Mouse (Mus musculus) hindbrain, embryonic 15.5 days (tissue): ENCODE measurements around the gene Fbl. TPM values are rescaled to one million over a fixed set of nuclear protein-coding genes. Genes with fewer than 3 reads are reported as not detected.
A peak's percentile ranks its signal among the peaks of the same experiment; 100 is the strongest.

Experiments used
- ATAC-seq: fragments of 200-750 bp; cut with Nextera tagmentation; 2 replicates; pipeline ENCODE4 v1.8.0; 2017; ENCODE audit warnings: low read depth, moderate number of reproducible peaks, moderate TSS enrichment; ENCODE audit not compliant: low FRiP score
- H3K27ac ChIP-seq: fragments of 300-500 bp; sonication (generic); replicated peaks from 2 replicates; pipeline ENCODE4 v1.5.1; 2015; ENCODE audit warnings: mild to moderate bottlenecking, inconsistent platforms
- H3K27me3 ChIP-seq: fragments of 300-500 bp; sonication (generic); 2 replicates; pipeline ENCODE4 v1.6.1; 2015; ENCODE audit warnings: control low read depth, inconsistent platforms
- H3K36me3 ChIP-seq: fragments of 300-500 bp; sonication (generic); 2 replicates; pipeline ENCODE4 v1.6.1; 2015; ENCODE audit warnings: control low read depth, inconsistent platforms
- H3K4me1 ChIP-seq: fragments of 300-500 bp; sonication (generic); replicated peaks from 2 replicates; pipeline ENCODE4 v1.6.1; 2015; ENCODE audit warnings: control low read depth, inconsistent platforms
- H3K4me2 ChIP-seq: fragments of 300-500 bp; sonication (generic); 2 replicates; pipeline ENCODE4 v1.6.1; 2015; ENCODE audit warnings: moderate library complexity, mild to moderate bottlenecking, inconsistent platforms
- H3K4me3 ChIP-seq: fragments of 300-500 bp; sonication (generic); 2 replicates; pipeline ENCODE4 v1.5.1; 2015; ENCODE audit warnings: mild to moderate bottlenecking, inconsistent platforms
- H3K9ac ChIP-seq: fragments of 300-500 bp; sonication (generic); 2 replicates; pipeline ENCODE4 v1.6.1; 2015; ENCODE audit warnings: inconsistent platforms
- H3K9me3 ChIP-seq: fragments of 300-500 bp; sonication (generic); 2 replicates; pipeline ENCODE4 v1.6.1; 2016; ENCODE audit warnings: control low read depth, inconsistent platforms
- WGBS: fragments of 180-500 bp; shearing (Covaris S2); methylation state at CpG from one replicate; pipeline ENCODE4 v1.1.7; 2015; 5-methylcytosine and 5-hydroxymethylcytosine counted together
- polyA plus RNA-seq: library from polyadenylated mRNA; unstranded; fragments of >200 nt; fragmentation: Nextera tagmentation; extraction: Ambion mirVana; gene quantifications from 2 replicates; pipeline ENCODE4 v1.2.1, GENCODE M21; 2015

Fbl gene
- polyA plus RNA-seq, 1 experiment from 2014 or later = 81.8 TPM

DNA sequence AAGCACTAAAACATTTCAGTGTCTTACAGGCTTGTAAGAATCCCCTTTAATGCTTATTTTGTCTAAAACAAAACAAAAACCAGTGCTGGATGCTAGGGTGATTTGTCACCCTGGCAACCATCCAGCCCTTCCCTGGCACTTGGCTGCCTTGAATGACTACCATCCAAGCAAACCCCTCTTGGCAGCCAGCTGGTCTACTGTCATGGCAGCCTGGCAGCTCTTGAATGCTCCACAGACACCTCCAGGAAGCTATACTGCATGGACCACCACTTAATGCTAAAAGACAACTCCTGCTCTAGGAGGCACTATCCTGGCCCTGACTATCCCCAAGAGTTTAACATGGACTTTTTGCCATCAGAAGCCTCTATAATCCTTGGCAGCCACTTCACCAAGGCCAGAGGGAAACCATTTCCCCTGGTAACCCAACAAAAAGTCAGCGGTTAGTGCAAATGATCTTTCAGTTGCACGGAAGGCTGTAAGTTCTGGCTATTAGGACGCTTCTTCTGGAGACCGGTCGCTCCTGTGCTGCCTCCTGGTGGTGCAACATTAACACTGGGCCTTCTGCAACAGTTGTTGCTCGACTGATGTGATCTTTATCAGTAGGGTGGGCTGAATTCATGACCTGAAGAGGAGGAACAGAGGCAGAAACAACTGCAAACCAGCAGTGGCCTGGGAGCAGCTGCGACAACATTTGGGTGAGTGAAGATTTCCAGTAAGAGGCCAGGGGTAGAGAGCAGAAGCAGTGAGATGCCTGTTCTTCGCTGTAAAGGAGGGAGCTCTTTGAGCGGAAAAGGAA is 992 bp upstream of the Fbl start:
- Histone ChIP-seq H3K4me3 (peak overlapping the region; percentile 60), H3K27me3 (no peaks in the 10 kb centered on the region), H3K9me3 (no peaks in the 10 kb centered on the region), H3K4me1 (peaks cover 29% of the 10 kb centered on the region), H3K4me2 (peak overlapping the region; percentile 61), H3K9ac (peak overlapping the region; percentile 44), H3K27ac (peak overlapping the region; percentile 75), H3K36me3 (no peaks in the 10 kb centered on the region)
- ATAC-seq = peak; percentile 54
- 11% methylated on average over 9 of the region's 9 CpGs for WGBS

- H3K9ac ChIP-seq = no peak overlapping the region
- no peak overlapping the region for H3K27ac ChIP-seq
- no peak for ATAC-seq
- no peaks in the 10 kb centered on the region for H3K27me3 ChIP-seq
- no peak overlapping the region for H3K4me3 ChIP-seq
- WGBS = 83% methylated on average over 4 of the region's 4 CpGs
- no peaks in the 10 kb centered on the region for H3K9me3 ChIP-seq
- peaks cover 15% of the 10 kb centered on the region for H3K4me1 ChIP-seq
- peaks cover 25% of the 10 kb centered on the region for H3K36me3 ChIP-seq
- H3K4me2 ChIP-seq = no peak overlapping the region
Measured at GRCm38 (mm10) chr7:28175358-28175757, 5.8 kb downstream of the Fbl start.

- Histone ChIP-seq H3K27ac (peak within 1 kb of the TSS; percentile 98), H3K36me3 (peaks cover 54% of the 10 kb centered on the region), H3K4me1 (peaks cover 13% of the 10 kb centered on the region), H3K9ac (peak within 1 kb of the TSS; percentile 95), H3K27me3 (no peaks in the 10 kb centered on the region), H3K4me2 (peak within 1 kb of the TSS; percentile 64), H3K4me3 (peak within 1 kb of the TSS; percentile 100), H3K9me3 (no peaks in the 10 kb centered on the region)
- ATAC-seq = peak; percentile 91
- WGBS = under 1% methylated on average over 25 of the region's 25 CpGs
Measured at GRCm38 (mm10) chr7:28179228-28179627, 9.7 kb downstream of the Fbl start, which contains the start of gene Dyrk1b. Gene Dyrk1b, plus strand, starts transcription at chr7:28179469.

DNA sequence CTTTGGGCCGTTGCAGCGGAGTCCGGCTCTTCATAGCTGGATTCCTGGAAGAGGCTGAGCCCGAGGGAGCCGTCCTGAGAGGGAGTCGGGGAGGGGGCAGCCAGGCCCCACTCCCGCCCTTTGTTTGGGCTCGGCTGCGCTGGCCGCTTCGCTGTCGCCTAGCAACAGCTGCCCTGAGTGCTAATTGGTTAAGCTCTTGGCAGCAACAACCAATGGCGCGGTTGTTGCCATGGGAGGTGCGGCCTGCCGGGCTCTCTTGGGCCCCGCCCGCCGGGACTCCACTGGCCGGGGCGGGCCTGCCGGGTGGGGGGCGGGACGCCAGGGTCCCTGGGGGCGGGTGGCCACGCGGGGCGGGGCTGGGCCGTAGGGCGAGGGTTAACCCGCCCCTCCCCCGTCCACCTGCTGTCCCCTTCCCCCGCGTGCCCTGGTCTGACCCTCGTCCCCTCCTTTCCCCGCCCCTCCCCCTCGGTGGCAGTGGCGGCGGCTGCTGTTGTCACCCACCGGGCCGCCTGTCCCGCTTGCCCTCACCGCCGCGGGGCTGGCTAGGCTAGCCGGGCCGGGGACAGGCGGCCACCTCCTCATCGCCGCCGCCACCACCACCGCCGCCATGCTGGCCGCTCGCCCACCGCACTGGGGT is 10.3 kb downstream of the Fbl start:
- Histone ChIP-seq H3K27ac (peak overlapping the region; percentile 98), H3K9me3 (no peaks in the 10 kb centered on the region), H3K36me3 (peaks cover 60% of the 10 kb centered on the region), H3K4me2 (peak overlapping the region; percentile 64), H3K4me3 (peak overlapping the region; percentile 100), H3K9ac (peak overlapping the region; percentile 95), H3K4me1 (peaks cover 13% of the 10 kb centered on the region), H3K27me3 (no peaks in the 10 kb centered on the region)
- WGBS = under 1% methylated on average over 36 of the region's 56 CpGs
- peak; percentile 93 for ATAC-seq

DNA sequence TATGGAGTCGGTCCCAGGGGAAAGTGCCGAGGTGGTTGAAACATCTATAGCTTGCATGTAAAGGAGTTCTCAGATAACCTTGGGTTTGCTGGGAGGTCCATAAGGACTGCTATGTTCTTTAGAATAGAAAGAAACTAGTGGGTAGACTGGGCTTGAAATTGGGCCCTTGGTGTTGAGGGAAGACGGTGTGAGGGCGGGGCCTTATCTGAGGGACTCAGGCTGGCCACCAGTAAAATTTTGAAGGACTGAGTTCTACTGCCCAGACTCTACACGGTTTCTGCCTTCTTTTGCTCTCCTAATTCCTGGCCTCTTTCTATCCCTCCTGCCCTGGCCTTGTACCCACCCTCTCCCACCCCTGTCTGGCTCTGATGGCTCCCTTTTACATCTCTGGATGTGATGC is 11.4 kb downstream of the Fbl start:
- Histone ChIP-seq H3K36me3 (peaks cover 65% of the 10 kb centered on the region), H3K9ac (peak overlapping the region; percentile 95), H3K27ac (peak overlapping the region; percentile 98), H3K9me3 (no peaks in the 10 kb centered on the region), H3K27me3 (no peaks in the 10 kb centered on the region), H3K4me2 (peak overlapping the region; percentile 64), H3K4me1 (peaks cover 13% of the 10 kb centered on the region), H3K4me3 (peak overlapping the region; percentile 100)
- no peak for ATAC-seq
- WGBS = 73% methylated on average over 5 of the region's 5 CpGs

GRCm38 (mm10) chr7:28181376-28181775 is 11.9 kb downstream of the Fbl start:
- H3K9me3 ChIP-seq = no peaks in the 10 kb centered on the region
- ATAC-seq = no peak
- peak overlapping the region; percentile 64 for H3K4me2 ChIP-seq
- H3K36me3 ChIP-seq = peaks cover 68% of the 10 kb centered on the region
- no peaks in the 10 kb centered on the region for H3K27me3 ChIP-seq
- H3K27ac ChIP-seq = no peak overlapping the region
- 96% methylated on average over 12 of the region's 12 CpGs for WGBS
- H3K4me3 ChIP-seq = no peak overlapping the region
- peaks cover 13% of the 10 kb centered on the region for H3K4me1 ChIP-seq
- H3K9ac ChIP-seq = no peak overlapping the region

DNA sequence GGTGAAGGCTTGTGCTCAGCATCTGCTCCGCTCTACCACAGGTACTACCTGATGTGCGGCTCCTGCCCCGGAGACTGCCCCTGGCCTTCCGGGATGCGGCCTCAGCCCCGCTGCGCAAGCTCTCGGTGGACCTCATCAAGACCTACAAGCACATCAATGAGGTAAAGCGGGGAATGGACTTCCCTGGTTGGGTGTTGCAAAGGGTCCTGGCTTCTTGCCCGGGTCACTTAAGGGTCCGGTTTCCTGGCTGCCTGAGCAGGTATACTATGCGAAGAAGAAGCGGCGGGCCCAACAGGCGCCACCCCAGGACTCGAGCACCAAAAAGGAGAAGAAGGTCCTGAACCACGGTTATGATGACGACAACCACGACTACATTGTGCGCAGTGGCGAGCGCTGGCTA is 12.8 kb downstream of the Fbl start:
- Histone ChIP-seq H3K36me3 (peaks cover 72% of the 10 kb centered on the region), H3K9ac (no peak overlapping the region), H3K4me3 (no peak overlapping the region), H3K4me1 (peaks cover 13% of the 10 kb centered on the region), H3K27ac (no peak overlapping the region), H3K27me3 (no peaks in the 10 kb centered on the region), H3K9me3 (no peaks in the 10 kb centered on the region), H3K4me2 (no peak overlapping the region)
- no peak for ATAC-seq
- 96% methylated on average over 22 of the region's 22 CpGs for WGBS

DNA sequence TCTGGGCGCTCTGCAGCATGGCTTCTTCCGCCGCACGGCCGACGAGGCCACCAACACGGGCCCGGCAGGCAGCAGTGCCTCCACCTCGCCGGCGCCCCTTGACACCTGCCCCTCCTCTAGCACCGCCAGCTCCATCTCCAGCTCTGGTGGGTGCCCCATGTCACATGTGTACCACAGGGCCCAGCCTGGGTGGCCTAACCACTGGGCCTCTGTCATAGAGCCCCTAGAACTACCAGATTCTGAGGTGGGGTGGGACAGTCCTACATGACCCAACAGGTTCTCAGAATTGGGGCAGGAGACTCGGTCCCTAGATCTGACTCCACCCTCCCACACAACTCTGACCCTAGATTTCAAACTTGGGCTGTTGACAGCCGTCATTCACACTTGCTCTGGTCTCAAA is 16.4 kb downstream of the Fbl start:
- peaks cover 90% of the 10 kb centered on the region for H3K36me3 ChIP-seq
- H3K27ac ChIP-seq = no peak overlapping the region
- H3K4me3 ChIP-seq = no peak overlapping the region
- no peaks in the 10 kb centered on the region for H3K27me3 ChIP-seq
- whole genome bisulfite sequencing = 91% methylated on average over 14 of the region's 14 CpGs
- no peak overlapping the region for H3K4me2 ChIP-seq
- no peak overlapping the region for H3K9ac ChIP-seq
- no peaks in the 10 kb centered on the region for H3K9me3 ChIP-seq
- H3K4me1 ChIP-seq = peaks cover 7% of the 10 kb centered on the region
- no peak for ATAC-seq

GRCm38 (mm10) chr7:28186631-28187030 is 17.1 kb downstream of the Fbl start:
- H3K4me3 ChIP-seq = no peak overlapping the region
- H3K27me3 ChIP-seq = no peaks in the 10 kb centered on the region
- H3K4me1 ChIP-seq = 0 out of 2 replicates have a peak, but pooled peaks cover under 1% of the 10 kb centered on the region
- no peak overlapping the region for H3K27ac ChIP-seq
- H3K9ac ChIP-seq = no peak overlapping the region
- no peaks in the 10 kb centered on the region for H3K9me3 ChIP-seq
- WGBS = 96% methylated on average over 8 of the region's 8 CpGs
- H3K36me3 ChIP-seq = peaks cover 91% of the 10 kb centered on the region
- no peak overlapping the region for H3K4me2 ChIP-seq
- ATAC-seq = no peak

- Histone ChIP-seq H3K9me3 (no peaks in the 10 kb centered on the region), H3K27ac (no peak overlapping the region), H3K4me3 (no peak overlapping the region), H3K36me3 (peaks cover 70% of the 10 kb centered on the region), H3K27me3 (no peaks in the 10 kb centered on the region), H3K9ac (no peak overlapping the region), H3K4me1 (no peaks in the 10 kb centered on the region), H3K4me2 (no peak overlapping the region)
- no peak for ATAC-seq
- WGBS = 88% methylated on average over 3 of the region's 3 CpGs
Measured at GRCm38 (mm10) chr7:28191489-28191888, 22.0 kb downstream of the Fbl start.

DNA sequence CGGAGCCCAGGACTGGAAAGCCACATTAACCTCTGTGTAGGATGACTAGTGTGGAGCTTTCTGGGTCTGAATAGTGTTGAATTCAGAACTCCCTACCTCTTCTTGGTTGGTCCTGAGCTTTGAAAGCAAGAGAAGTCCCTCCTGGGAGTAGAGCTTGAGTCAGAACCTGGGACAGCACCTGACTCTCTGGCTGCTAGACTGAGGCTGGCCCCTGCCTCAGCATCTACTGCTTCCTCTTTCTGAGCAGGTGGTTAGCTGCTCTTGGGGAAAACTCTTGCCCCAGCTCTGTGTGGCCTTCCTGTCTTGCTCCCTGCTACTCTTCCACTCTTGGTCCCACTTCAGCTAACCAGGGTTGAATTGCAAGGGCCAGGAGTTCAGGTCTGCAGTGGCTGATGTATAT is 22.4 kb downstream of the Fbl start:
- Histone ChIP-seq H3K9me3 (no peaks in the 10 kb centered on the region), H3K4me1 (no peaks in the 10 kb centered on the region), H3K9ac (no peak overlapping the region), H3K4me3 (no peak overlapping the region), H3K27ac (no peak overlapping the region), H3K36me3 (peaks cover 66% of the 10 kb centered on the region), H3K4me2 (no peak overlapping the region), H3K27me3 (no peaks in the 10 kb centered on the region)
- 95% methylated on average over 1 of the region's 1 CpGs for WGBS
- ATAC-seq = no peak

DNA sequence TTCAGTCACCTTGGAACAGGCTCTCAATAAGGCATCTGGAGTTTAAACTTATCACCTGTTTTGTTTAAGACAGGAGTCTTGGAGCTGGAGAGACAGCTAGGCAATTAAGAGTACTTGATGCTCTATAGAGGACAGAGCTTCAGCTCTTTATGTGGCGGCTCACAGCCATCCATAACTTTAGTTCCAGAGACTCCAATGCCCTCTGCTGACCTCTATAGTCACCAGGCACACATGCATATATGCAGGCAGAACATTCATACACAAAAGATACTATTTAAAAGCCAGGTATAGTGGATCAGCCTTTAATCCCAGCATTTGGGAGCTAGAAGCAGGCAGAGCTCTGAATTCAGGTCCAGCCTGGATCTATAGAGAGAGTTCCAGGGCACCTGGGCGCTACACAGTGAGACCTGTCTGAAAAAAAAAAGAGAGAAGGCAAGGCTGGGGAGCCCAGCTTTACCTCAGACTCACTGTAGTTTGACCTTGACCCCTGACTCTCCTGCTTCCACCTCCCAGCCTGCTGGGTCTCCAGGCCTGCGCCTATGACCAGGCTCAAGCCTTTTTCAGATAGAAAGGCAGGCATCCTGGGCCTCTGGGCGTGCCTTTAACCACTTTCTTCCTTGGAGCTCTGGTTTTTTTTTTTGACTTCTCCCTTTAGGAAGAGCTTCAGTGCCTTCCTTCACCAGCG is 26.0 kb downstream of the Fbl start:
- Histone ChIP-seq H3K27me3 (no peaks in the 10 kb centered on the region), H3K4me3 (no peak overlapping the region), H3K4me2 (no peak overlapping the region), H3K36me3 (peaks cover 38% of the 10 kb centered on the region), H3K27ac (no peak overlapping the region), H3K9me3 (no peaks in the 10 kb centered on the region), H3K4me1 (no peaks in the 10 kb centered on the region), H3K9ac (no peak overlapping the region)
- WGBS = 87% methylated on average over 5 of the region's 5 CpGs
- ATAC-seq = no peak
